Mouse (Mus musculus) cortical plate, adult 2 months (tissue): ENCODE results near the gene Zbtb9.
"Not testable (repeated sequence)": the region's sequence is repeated elsewhere in the genome, so short reads cannot be mapped to it uniquely, and the experiment has no call there.

Experiments used
- CTCF ChIP-seq: fragments of 200-500 bp; IDR thresholded peaks from 2 replicates; pipeline ENCODE4 v1.5.1; 2011; ENCODE audit warnings: mild to moderate bottlenecking, control low read depth, low read length; ENCODE audit not compliant: insufficient read depth; ENCODE audit errors: extremely low read depth
- POLR2A ChIP-seq: fragments of 200-500 bp; IDR thresholded peaks from 2 replicates; pipeline ENCODE4 v1.6.1; 2011; ENCODE audit warnings: mild to moderate bottlenecking, low read length, control low read depth; ENCODE audit not compliant: insufficient read depth; ENCODE audit errors: extremely low read depth

GRCm38 (mm10) chr17:26977354-26977753, 4.4 kb downstream of the Zbtb9 start:
- TF ChIP-seq CTCF, POLR2A: not testable (repeated sequence)
